Mouse (Mus musculus): ENCODE results near the gene Sorcs1. TPM values are rescaled to one million over a fixed set of nuclear protein-coding genes. Genes with fewer than 3 reads are reported as not detected.

Sorcs1 gene
- total RNA-seq, 4 experiments from 2014 or later = 0.72 to 5.3 (median 2.9) TPM

DNA sequence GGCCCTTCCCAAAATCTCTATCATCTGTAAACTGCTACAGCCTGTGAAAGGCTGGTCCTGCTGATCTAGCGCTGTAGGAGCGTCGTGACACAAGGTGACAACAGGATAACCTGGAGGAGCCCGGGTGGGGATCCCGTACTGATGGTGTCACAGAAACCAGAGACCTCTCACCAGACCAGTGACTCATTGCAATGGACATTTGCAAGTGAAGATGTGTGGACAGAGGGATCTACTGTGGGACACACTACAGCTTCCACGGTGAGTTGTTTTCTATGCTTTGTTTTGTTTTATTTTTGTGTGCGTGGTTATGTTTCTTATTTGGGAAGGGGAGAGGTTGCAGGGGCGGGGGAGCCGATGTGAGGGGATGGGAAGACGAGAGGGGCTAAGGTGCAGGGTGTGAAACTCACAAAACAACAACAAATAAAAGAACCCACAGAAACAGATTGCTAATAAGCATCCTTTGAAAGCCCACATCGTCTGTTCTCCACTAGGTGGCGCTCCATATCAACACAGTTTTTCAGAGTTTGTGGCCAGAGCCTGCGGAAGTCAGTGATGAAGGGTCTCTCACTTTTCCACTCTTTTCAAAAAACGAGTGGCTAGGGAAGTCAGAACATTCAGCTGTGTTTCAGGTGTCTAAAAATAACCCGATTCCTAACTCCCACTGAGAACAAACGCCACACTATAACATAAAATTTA is 419.6 kb downstream of the Sorcs1 start:
- DNase-seq (ENCODE audit: low spot score in 2 of 2) = no peak

DNA sequence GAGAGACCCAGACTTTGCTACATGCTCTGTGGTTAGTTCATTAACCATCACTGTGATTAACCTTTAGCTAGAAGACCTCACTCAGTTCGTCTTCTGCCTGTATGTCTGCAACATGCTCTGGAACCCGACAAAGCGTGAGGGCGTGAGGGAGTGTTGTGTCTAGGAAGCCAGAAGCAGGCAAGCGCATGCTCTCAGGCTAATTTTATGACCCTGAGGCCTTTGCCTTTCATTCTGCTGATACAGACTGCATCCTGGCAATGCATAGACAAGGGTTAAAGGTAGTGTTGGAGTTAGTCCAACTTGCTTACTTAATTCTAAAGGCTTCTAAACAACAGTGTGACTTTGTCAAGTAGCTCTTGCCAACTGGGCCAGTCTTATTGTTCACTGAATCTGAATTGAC is 458.0 kb downstream of the Sorcs1 start:
- DNase-seq (ENCODE audit: low spot score in 2 of 2) = no peak

DNA sequence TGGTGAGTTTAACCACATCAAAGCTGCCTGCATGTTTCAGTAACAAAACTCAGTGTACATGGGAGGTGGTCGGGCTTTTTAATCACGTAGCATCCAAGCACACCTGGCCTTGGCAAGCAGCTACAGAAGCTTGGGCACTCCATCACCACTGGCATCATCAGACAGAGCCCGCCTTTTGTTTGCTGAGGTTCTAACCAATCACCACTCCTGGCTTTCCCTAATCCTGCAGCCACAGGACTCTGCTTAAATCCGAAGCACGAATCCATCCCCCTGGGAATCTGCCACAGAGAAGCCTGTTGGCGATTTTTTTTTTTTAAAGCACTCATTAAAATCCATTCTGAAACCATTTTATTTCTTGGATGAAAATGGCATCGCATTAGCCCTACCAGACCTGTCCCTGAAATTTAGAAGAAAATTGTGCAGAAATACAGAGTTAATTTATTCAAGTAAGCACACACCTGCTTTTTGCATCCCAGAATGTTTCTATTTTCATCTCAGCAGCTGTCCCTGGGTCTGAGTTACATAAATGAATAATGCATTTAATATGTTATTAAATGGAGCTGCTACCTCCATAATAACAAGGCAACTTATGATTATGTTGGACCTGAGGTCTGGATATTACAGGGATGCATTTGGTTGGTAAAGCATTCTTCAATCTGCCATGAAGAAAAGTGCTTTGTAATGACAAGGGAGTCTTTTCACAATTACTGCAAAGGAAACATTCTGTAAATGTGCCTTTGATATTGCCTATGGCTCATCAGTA is 463.8 kb downstream of the Sorcs1 start:
- DNase-seq (ENCODE audit: low spot score in 2 of 2) = no peak

GRCm38 (mm10) chr19:50210456-50210855 is 468.0 kb downstream of the Sorcs1 start:
- DNase-seq (ENCODE audit: low spot score in 2 of 2) = no peak

DNA sequence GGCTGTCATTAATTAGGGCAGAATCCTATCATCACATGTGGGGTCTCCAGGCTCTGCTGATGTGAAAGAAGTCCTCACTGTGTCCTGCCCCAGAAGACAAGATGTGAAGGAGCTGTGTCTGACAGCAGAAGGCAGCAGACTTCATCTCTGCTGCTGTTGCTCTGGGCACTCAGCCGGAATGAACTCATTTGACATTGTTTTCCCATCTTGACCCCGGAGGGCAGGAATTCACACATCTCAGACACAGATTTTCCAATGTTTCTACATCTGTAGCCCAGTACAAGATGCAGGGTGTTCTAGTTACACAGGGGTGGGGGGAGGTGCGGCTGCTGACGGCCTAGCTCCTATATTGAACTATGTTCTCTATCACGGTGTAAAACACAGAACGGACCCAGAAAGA is 474.1 kb downstream of the Sorcs1 start:
- DNase-seq (ENCODE audit: low spot score in 2 of 2) = no peak

GRCm38 (mm10) chr19:50196592-50196991 is 481.9 kb downstream of the Sorcs1 start:
- no peak for DNase-seq (ENCODE audit: low spot score in 2 of 2)

- DNase-seq (ENCODE audit: low spot score in 2 of 2) = no peak
Observed at GRCm38 (mm10) chr19:50185769-50186715, 492.4 kb downstream of the Sorcs1 start.

DNA sequence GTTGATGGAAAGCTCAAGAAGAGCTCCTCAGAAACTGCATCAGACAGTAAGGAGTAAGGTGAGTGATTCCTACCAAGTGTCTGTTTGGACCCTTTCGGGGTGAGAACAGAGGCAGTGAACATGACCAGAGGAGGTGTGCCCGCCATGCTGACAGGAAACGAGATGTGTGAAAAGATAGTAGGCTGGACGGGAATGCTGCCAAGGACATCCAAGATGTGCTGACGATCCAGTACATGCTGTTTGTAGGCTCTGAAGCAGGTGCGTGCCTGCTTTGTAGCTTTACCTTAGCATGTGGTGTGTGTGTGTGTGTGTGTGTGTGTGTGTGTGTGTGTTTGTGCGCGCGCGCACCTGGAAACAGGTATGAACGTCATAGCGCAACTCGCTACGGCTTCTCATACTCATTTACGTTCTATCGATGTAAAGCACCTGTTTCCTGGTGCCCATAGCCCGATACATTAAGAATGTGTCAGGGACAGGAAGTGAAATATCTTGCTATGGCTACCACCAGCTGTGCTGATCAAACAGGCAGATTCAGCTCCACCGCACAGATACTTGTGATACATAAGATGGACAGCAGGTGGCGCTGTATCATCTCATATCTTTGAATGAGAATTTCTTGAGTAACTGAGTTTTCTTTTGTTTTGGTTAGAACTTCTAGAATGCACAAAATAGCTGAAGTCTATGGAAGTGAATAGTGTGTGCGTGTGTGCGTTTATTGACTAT is 493.4 kb downstream of the Sorcs1 start:
- DNase-seq (ENCODE audit: low spot score in 2 of 2) = no peak

GRCm38 (mm10) chr19:50178851-50179250 is 499.6 kb downstream of the Sorcs1 start:
- no peak for DNase-seq (ENCODE audit: low spot score in 2 of 2)

- DNase-seq (ENCODE audit: low spot score in 2 of 2) = no peak
Observed at GRCm38 (mm10) chr19:50178151-50178550, 500.3 kb downstream of the Sorcs1 start.

DNA sequence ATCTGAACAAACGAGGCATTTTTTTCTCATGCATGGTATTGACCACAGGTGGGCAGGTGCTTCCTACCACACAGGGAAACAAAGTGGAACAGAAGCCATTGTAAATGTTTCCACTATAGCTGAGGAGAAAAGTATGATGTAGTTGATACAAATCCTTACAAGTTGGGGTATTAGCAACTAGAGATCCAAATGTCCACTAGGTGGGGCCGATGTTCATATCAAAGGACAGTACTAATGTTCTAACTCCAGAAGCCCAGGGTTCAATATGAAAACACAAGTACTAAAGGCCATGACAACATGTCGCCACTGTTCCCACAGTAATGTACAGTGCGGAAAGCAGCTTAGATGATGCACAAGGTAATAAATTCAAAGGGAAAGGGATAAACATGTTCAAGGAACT is 506.6 kb downstream of the Sorcs1 start:
- DNase-seq (ENCODE audit: low spot score in 2 of 2) = no peak

GRCm38 (mm10) chr19:50151111-50151510 is 527.3 kb downstream of the Sorcs1 start:
- no peak for DNase-seq (ENCODE audit: low spot score in 2 of 2)

- no peak for DNase-seq (ENCODE audit: low spot score in 2 of 2)
Observed at GRCm38 (mm10) chr19:50145919-50146318, 532.5 kb downstream of the Sorcs1 start.

GRCm38 (mm10) chr19:50141853-50142252 is 536.6 kb downstream of the Sorcs1 start:
- DNase-seq (ENCODE audit: low spot score in 2 of 2) = no peak

DNA sequence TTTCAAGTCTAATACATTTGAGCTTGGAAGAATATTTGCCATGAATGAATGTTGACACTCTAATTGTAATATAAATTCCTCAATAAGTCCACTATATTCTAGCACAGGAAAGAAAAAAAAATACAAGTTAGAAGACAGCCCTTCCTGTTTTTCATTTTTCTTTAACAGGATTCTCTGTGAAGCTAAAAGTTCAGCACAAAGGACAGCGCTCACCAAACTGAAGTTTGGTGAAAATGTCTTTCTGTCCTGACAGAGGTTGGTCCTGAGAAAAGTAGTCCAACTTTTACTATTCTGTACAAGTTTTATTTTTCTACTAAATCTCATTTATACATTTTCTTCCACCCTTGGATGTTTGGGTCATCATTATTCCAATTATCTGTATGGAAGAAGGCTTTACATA is 543.8 kb downstream of the Sorcs1 start:
- DNase-seq (ENCODE audit: low spot score in 2 of 2) = no peak

DNA sequence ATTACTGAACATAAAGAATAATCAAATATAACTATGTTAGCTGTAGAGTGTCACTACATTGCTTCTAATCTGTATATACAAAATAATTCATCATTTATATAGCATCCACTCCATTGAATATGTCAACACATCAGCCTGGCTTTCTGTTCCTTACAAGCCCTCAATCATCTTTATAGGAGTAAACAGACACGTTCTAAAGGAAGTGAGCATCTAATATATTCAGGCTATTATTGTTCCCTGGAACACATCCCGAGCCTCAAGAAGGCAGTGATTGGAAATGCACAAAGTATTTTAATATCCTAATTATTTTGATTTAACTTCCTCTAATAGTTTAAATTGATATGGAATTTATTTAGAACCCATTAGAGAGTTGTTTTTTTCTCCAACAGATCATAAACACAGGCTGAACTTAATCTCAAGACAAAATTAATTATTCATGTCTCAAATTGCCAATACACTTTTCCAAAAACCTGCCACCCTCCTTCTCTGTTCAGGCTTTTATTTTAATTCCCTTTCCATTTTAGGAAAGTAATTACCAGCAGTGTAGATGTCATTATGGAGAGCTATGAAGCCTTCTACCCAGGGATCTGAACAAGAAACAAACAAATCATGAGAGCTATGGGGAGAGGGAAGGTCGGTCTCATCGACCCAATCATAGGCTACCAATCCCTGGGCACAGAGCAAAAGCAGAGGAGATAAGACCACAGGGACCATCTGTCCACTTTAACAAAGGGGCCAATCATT is 572.4 kb downstream of the Sorcs1 start:
- no peak for DNase-seq (ENCODE audit: low spot score in 2 of 2)
